Comparison of ENCODE assay signal across 27 mouse cellular contexts in the genomic region with DNA sequence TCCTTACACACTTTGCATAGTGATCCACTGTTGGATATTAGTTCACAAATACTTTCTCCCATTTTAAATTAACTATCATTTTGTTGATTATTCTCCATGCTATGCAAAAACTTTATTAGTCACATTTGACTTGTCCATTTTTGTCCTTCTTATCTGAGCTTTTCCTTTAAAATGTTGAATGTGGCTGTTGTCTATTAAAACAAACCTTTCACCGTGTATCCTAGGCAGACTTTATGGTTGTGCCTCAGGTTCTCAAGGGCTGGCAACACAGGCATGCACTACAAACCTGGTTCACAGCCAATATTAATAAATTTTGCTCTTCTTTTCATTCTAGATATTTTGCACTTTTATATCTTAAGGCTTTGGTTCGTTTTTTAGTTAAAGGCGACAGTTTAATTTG. TPM values are rescaled to one million over a fixed set of nuclear protein-coding genes. Genes with fewer than 3 reads are reported as not detected.
DNase-seq lines count a peak whose midpoint lies in the region; ATAC-seq and TF ChIP-seq lines count a peak whose summit lies in the region.
"Had no signal": no experiment of that assay in that cellular context is flagged by ENCODE, and none has a peak within 500 bp of the region (broad histone marks: within the 10 kb centered on the region; RNA-seq: fewer than 3 reads in every experiment).

No protein-coding gene starts in this region.

- no peak overlapping the region for H3K27ac ChIP-seq in intestine, embryonic 16.5 days (ENCODE audit: low read length)
- no peak overlapping the region for H3K27ac ChIP-seq in intestine, postnatal 0 days (ENCODE audit: low read depth, low read length)
- H3K27ac ChIP-seq in liver, embryonic 14.5 days: peak overlapping the region; percentile 94
- H3K27ac ChIP-seq: embryonic facial prominence, embryonic 12.5 days; forebrain, embryonic 10.5 days; gastrocnemius, adult 2 months; hindbrain, embryonic 15.5 days had no signal

- DNase-seq in liver, embryonic 14.5 days (ENCODE audit: low read depth in 3 of 3, low spot score in 3 of 3): peak in 2 of 3 experiments; percentile 68 to 72
- no peak for DNase-seq in kidney, postnatal 10 days
- DNase-seq in cerebellum, postnatal 4 days (ENCODE audit: low spot score in 2 of 2): no peak
- no peak for DNase-seq in urinary bladder, postnatal 4 days (ENCODE audit: low spot score in 2 of 2)
- DNase-seq: adrenal gland, postnatal 25 days; B cell, adult 2 months; cerebellum, adult 11 months; cerebellum, adult 8-10 months; cerebellum, postnatal 14 days; gastrocnemius, adult 2 months; gastrocnemius, postnatal 36 days; heart, adult 11 months; heart, postnatal 36 days had no signal

- no peak overlapping the region for H3K9ac ChIP-seq in intestine, embryonic 16.5 days (ENCODE audit: low read depth, low read length)
- no peak overlapping the region for H3K9ac ChIP-seq in intestine, postnatal 0 days (ENCODE audit: low read depth, low read length)
- H3K9ac ChIP-seq in liver, embryonic 14.5 days (replicated peaks): peak overlapping the region; percentile 18; the same call in 1 of the 2 replicates
- H3K9ac ChIP-seq: embryonic facial prominence, embryonic 12.5 days; heart, embryonic 13.5 days; hindbrain, embryonic 15.5 days had no signal

- no peak; the same call in none of the 2 replicates for TF ChIP-seq EP300 in liver, embryonic 14.5 days (IDR thresholded peaks at IDR 0.05; ENCODE audit: low read depth)

- no peaks in the 10 kb centered on the region for H3K4me1 ChIP-seq in intestine, embryonic 16.5 days (ENCODE audit: control insufficient read depth, insufficient read depth, low read length)
- no peaks in the 10 kb centered on the region for H3K4me1 ChIP-seq in intestine, postnatal 0 days (replicated peaks; ENCODE audit: control insufficient read depth, insufficient read depth, low read length)
- peaks cover 64% of the 10 kb centered on the region for H3K4me1 ChIP-seq in erythroblast, embryonic 14.5 days (ENCODE audit: control insufficient read depth)
- H3K4me1 ChIP-seq in liver, embryonic 14.5 days (replicated peaks; ENCODE audit: control insufficient read depth in 2 of 2, insufficient read depth in 2 of 2, low read length in 1 of 2): peaks cover 20 to 30% of the 10 kb centered on the region in 2 experiments
- H3K4me1 ChIP-seq: embryonic facial prominence, embryonic 12.5 days; forebrain, embryonic 10.5 days; hindbrain, embryonic 15.5 days had no signal

- H3K36me3 ChIP-seq in intestine, embryonic 16.5 days (ENCODE audit: control insufficient read depth, insufficient read depth, low read length): no peaks in the 10 kb centered on the region
- H3K36me3 ChIP-seq in intestine, postnatal 0 days (ENCODE audit: control insufficient read depth, insufficient read depth): no peaks in the 10 kb centered on the region
- H3K36me3 ChIP-seq in erythroblast, embryonic 14.5 days (ENCODE audit: control insufficient read depth): peaks cover 36% of the 10 kb centered on the region
- H3K36me3 ChIP-seq in liver, embryonic 14.5 days (replicated peaks; ENCODE audit: control insufficient read depth, insufficient read depth, low read depth): no peaks in the 10 kb centered on the region; the same call in 1 of the 2 replicates
- H3K36me3 ChIP-seq: embryonic facial prominence, embryonic 12.5 days; forebrain, embryonic 10.5 days; G1E; heart, embryonic 13.5 days; hindbrain, embryonic 15.5 days had no signal

- no peaks in the 10 kb centered on the region for H3K9me3 ChIP-seq in intestine, embryonic 16.5 days (ENCODE audit: control insufficient read depth, low read length)
- H3K9me3 ChIP-seq in intestine, postnatal 0 days (ENCODE audit: control insufficient read depth): no peaks in the 10 kb centered on the region
- H3K9me3 ChIP-seq in erythroblast, embryonic 14.5 days (ENCODE audit: control insufficient read depth, low read length): no peaks in the 10 kb centered on the region
- H3K9me3 ChIP-seq in liver, embryonic 14.5 days (ENCODE audit: control insufficient read depth, low read length): no peaks in the 10 kb centered on the region
- H3K9me3 ChIP-seq: embryonic facial prominence, embryonic 12.5 days; forebrain, embryonic 10.5 days; G1E; heart, embryonic 13.5 days; hindbrain, embryonic 15.5 days had no signal

- 68% methylated on average over 3 of the region's 3 CpGs for WGBS in intestine, embryonic 16.5 days
- 75% methylated on average over 3 of the region's 3 CpGs for WGBS in intestine, postnatal 0 days
- 28% methylated on average over 3 of the region's 3 CpGs for WGBS in liver, embryonic 14.5 days (ENCODE audit: insufficient replicate concordance)

- no peak for TF ChIP-seq CTCF in intestine, postnatal 0 days (IDR thresholded peaks at IDR 0.05; ENCODE audit: low read depth)
- TF ChIP-seq CTCF in liver, embryonic 14.5 days (IDR thresholded peaks at IDR 0.05; ENCODE audit: low read depth): no peak

- H3K4me2 ChIP-seq in intestine, embryonic 16.5 days (ENCODE audit: low read depth, low read length): no peak overlapping the region
- no peak overlapping the region for H3K4me2 ChIP-seq in intestine, postnatal 0 days (replicated peaks; ENCODE audit: low read depth)
- peak overlapping the region; percentile 50 for H3K4me2 ChIP-seq in liver, embryonic 14.5 days (ENCODE audit: low read depth)
- H3K4me2 ChIP-seq: embryonic facial prominence, embryonic 12.5 days; hindbrain, embryonic 15.5 days had no signal

- ATAC-seq in intestine, embryonic 16.5 days: 0 out of 2 replicates have a peak, but pooled peaks have one; percentile 42
- no peak for ATAC-seq in intestine, postnatal 0 days
- peak; percentile 19 for ATAC-seq in liver, embryonic 14.5 days (ENCODE audit: insufficient read depth)
- ATAC-seq: activated CD4-positive, CD25-positive, alpha-beta regulatory T cell, adult 4 months; CD4-positive, CD25-positive, alpha-beta regulatory T cell, adult 4 months; forebrain, embryonic 14.5 days had no signal

- no peak overlapping the region for H3K4me3 ChIP-seq in intestine, embryonic 16.5 days (ENCODE audit: low read length)
- H3K4me3 ChIP-seq in intestine, postnatal 0 days (ENCODE audit: low read depth, low read length): no peak overlapping the region
- peak overlapping the region; percentile 64 for H3K4me3 ChIP-seq in erythroblast, embryonic 14.5 days (replicated peaks)
- H3K4me3 ChIP-seq in liver, embryonic 14.5 days (ENCODE audit: insufficient read depth in 1 of 2, low read depth in 2 of 2, low read length in 2 of 2): peak overlapping the region; percentile 32 to 34; a peak in 3 of 4 replicates
- H3K4me3 ChIP-seq: embryonic facial prominence, embryonic 12.5 days; forebrain, embryonic 10.5 days; gastrocnemius, adult 2 months; hindbrain, embryonic 15.5 days had no signal

- no peaks in the 10 kb centered on the region for H3K27me3 ChIP-seq in intestine, embryonic 16.5 days (replicated peaks; ENCODE audit: control insufficient read depth, insufficient read depth, low read length)
- no peaks in the 10 kb centered on the region for H3K27me3 ChIP-seq in intestine, postnatal 0 days (replicated peaks; ENCODE audit: control insufficient read depth, insufficient read depth, low read length)
- H3K27me3 ChIP-seq in erythroblast, embryonic 14.5 days (ENCODE audit: control insufficient read depth): no peaks in the 10 kb centered on the region
- H3K27me3 ChIP-seq in liver, embryonic 14.5 days (ENCODE audit: control insufficient read depth, insufficient read depth, low read length): no peaks in the 10 kb centered on the region
- H3K27me3 ChIP-seq: embryonic facial prominence, embryonic 12.5 days; heart, embryonic 13.5 days; hindbrain, embryonic 15.5 days had no signal

RNA-seq across cellular contexts. Expression of a gene that starts 3.0 kb away (rescaled TPM):
- 1,955 and 2,476 TPM in 2 replicates for polyA plus RNA-seq in intestine, embryonic 16.5 days (2015; fragmentation: Nextera tagmentation; extraction: Ambion mirVana)
- 164 and 228 TPM in 2 replicates for polyA plus RNA-seq in intestine, postnatal 0 days (2015; fragmentation: Nextera tagmentation; extraction: Ambion mirVana)
- 22,007 and 54,805 TPM in 2 replicates for polyA plus RNA-seq in erythroblast, embryonic 14.5 days (2012)
- 57,913 and 74,220 TPM in 2 replicates for polyA plus RNA-seq in liver, embryonic 14.5 days (2012; rRNA removed)
- polyA plus RNA-seq in liver, embryonic 14.5 days (2014; fragmentation: Nextera tagmentation; extraction: Ambion mirVana): 62,702 and 66,320 TPM in 2 replicates

RNA-seq across cellular contexts. Expression of a gene that starts 17.1 kb away (rescaled TPM):
- 6,207 and 7,496 TPM in 2 replicates for polyA plus RNA-seq in intestine, embryonic 16.5 days (2015; fragmentation: Nextera tagmentation; extraction: Ambion mirVana)
- polyA plus RNA-seq in intestine, postnatal 0 days (2015; fragmentation: Nextera tagmentation; extraction: Ambion mirVana): 726 and 1,073 TPM in 2 replicates
- polyA plus RNA-seq in erythroblast, embryonic 14.5 days (2012): 263,491 and 269,873 TPM in 2 replicates
- polyA plus RNA-seq in liver, embryonic 14.5 days (2012; rRNA removed): 195,474 and 209,901 TPM in 2 replicates
- polyA plus RNA-seq in liver, embryonic 14.5 days (2014; fragmentation: Nextera tagmentation; extraction: Ambion mirVana): 126,713 and 131,477 TPM in 2 replicates

RNA-seq across cellular contexts. Expression of a gene that starts 19.1 kb away (rescaled TPM):
- polyA plus RNA-seq in intestine, embryonic 16.5 days (2015; fragmentation: Nextera tagmentation; extraction: Ambion mirVana): not detected in 2 replicates
- polyA plus RNA-seq in intestine, postnatal 0 days (2015; fragmentation: Nextera tagmentation; extraction: Ambion mirVana): not detected in 2 replicates
- not detected in 2 replicates for polyA plus RNA-seq in erythroblast, embryonic 14.5 days (2012)
- polyA plus RNA-seq in liver, embryonic 14.5 days (2012; rRNA removed): 0.02 TPM in 1 of 2 replicates, not detected in the other
- polyA plus RNA-seq in liver, embryonic 14.5 days (2014; fragmentation: Nextera tagmentation; extraction: Ambion mirVana): not detected in 2 replicates
- polyA plus RNA-seq: activated CD4-positive, CD25-positive, alpha-beta regulatory T cell, adult 4 months; CD4-positive, CD25-positive, alpha-beta regulatory T cell, adult 4 months; cortical plate, adult 2 months; embryonic facial prominence, embryonic 12.5 days; forebrain, embryonic 10.5 days; forebrain, embryonic 14.5 days; heart, embryonic 13.5 days; heart, postnatal 0 days; hindbrain, embryonic 11.5 days; hindbrain, embryonic 15.5 days had no signal

RNA-seq across cellular contexts. Expression of a gene that starts 29.6 kb away (rescaled TPM):
- not detected in 2 replicates for polyA plus RNA-seq in intestine, embryonic 16.5 days (2015; fragmentation: Nextera tagmentation; extraction: Ambion mirVana)
- polyA plus RNA-seq in intestine, postnatal 0 days (2015; fragmentation: Nextera tagmentation; extraction: Ambion mirVana): not detected in 2 replicates
- 0.10 TPM in 1 of 2 replicates, not detected in the other for polyA plus RNA-seq in erythroblast, embryonic 14.5 days (2012)
- polyA plus RNA-seq in liver, embryonic 14.5 days (2012; rRNA removed): 0.19 and 0.36 TPM in 2 replicates
- not detected in 2 replicates for polyA plus RNA-seq in liver, embryonic 14.5 days (2014; fragmentation: Nextera tagmentation; extraction: Ambion mirVana)
- polyA plus RNA-seq: activated CD4-positive, CD25-positive, alpha-beta regulatory T cell, adult 4 months; CD4-positive, CD25-positive, alpha-beta regulatory T cell, adult 4 months; cortical plate, adult 2 months; forebrain, embryonic 14.5 days; G1E; heart, embryonic 13.5 days; heart, postnatal 0 days; hindbrain, embryonic 11.5 days; hindbrain, embryonic 15.5 days had no signal

RNA-seq across cellular contexts. Expression of a gene that starts 31.2 kb away (rescaled TPM):
- not detected in 2 replicates for polyA plus RNA-seq in intestine, embryonic 16.5 days (2015; fragmentation: Nextera tagmentation; extraction: Ambion mirVana)
- not detected in 2 replicates for polyA plus RNA-seq in intestine, postnatal 0 days (2015; fragmentation: Nextera tagmentation; extraction: Ambion mirVana)
- polyA plus RNA-seq in erythroblast, embryonic 14.5 days (2012): 0.02 TPM in 1 of 2 replicates, not detected in the other
- polyA plus RNA-seq in liver, embryonic 14.5 days (2012; rRNA removed): 0.02 and 0.10 TPM in 2 replicates
- polyA plus RNA-seq in liver, embryonic 14.5 days (2014; fragmentation: Nextera tagmentation; extraction: Ambion mirVana): 0.08 TPM in 1 of 2 replicates, not detected in the other
- polyA plus RNA-seq: activated CD4-positive, CD25-positive, alpha-beta regulatory T cell, adult 4 months; CD4-positive, CD25-positive, alpha-beta regulatory T cell, adult 4 months; cortical plate, adult 2 months; embryonic facial prominence, embryonic 12.5 days; forebrain, embryonic 10.5 days; forebrain, embryonic 14.5 days; G1E; heart, embryonic 13.5 days; heart, postnatal 0 days; hindbrain, embryonic 11.5 days; hindbrain, embryonic 15.5 days had no signal

Comparison
In these comparisons a context has a peak if more than half of its experiments do, and no peak if none do; other contexts are left out.
1. H3K4me3 ChIP-seq: peak in erythroblast, embryonic 14.5 days (single experiment) and liver, embryonic 14.5 days (2 of 2); none in intestine, embryonic 16.5 days (single experiment) and intestine, postnatal 0 days (single experiment).
2. DNase-seq: peak in liver, embryonic 14.5 days (2 of 3); none in kidney, postnatal 10 days (single experiment), cerebellum, postnatal 4 days (0 of 2) and urinary bladder, postnatal 4 days (0 of 2).
3. RNA of a gene that starts 17.1 kb away (polyA plus RNA-seq): 263,491 to 269,873 TPM in erythroblast, embryonic 14.5 days and 126,713 to 209,901 TPM in liver, embryonic 14.5 days; 6,207 to 7,496 TPM in intestine, embryonic 16.5 days and 726 to 1,073 TPM in intestine, postnatal 0 days; every median in the first group is over 10 times any median in the second.